Comparison of ENCODE assay signal across 8 mouse cellular contexts in the genomic region with DNA sequence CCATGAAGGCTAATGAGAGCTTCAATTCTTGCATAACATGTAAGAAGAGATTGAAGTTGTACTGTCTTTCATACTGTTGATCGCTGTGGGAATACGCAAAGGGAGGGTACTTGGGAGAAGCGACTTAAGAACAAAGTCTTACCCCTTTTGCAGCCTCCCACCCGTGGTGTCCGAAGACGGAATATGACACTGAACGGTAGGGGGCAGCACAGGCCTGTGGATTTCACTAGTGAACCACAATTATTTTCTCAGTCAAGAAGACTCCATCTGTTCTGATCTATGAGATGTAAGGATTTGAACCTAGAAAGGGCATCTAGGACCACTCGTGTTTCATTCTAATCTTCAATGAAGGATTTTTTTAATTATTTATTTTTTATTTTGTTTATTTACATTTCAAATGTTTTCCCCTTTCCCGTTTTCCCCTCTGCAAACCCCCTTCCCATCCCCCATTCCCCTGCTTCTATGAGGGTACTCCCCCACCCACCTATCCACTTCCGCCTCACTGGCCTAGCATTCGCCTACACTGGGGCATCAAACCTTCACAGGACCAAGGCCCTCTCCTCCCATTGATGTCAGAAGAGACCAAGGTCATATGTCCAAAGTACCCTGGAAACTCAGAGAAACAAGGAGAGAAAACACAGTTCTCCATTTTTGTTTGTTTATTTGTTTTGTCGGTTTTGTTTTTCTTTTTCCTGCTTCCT. TPM values are rescaled to one million over a fixed set of nuclear protein-coding genes. Genes with fewer than 3 reads are reported as not detected.
A peak's percentile ranks its signal among the peaks of the same experiment; 100 is the strongest.
DNase-seq lines count a peak whose midpoint lies in the region; ATAC-seq and TF ChIP-seq lines count a peak whose summit lies in the region.

No protein-coding gene starts in this region.

- H3K36me3 ChIP-seq in embryonic facial prominence, embryonic 10.5 days (replicated peaks) = no peaks in the 10 kb centered on the region
- no peaks in the 10 kb centered on the region for H3K36me3 ChIP-seq in liver, embryonic 14.5 days (replicated peaks; ENCODE audit: control insufficient read depth, insufficient read depth, low read depth)

- TF ChIP-seq EP300 in liver, embryonic 14.5 days (IDR thresholded peaks at IDR 0.05; ENCODE audit: low read depth) = no peak

- H3K4me2 ChIP-seq in liver, embryonic 14.5 days (ENCODE audit: low read depth) = no peak overlapping the region

- no peaks in the 10 kb centered on the region for H3K27me3 ChIP-seq in embryonic facial prominence, embryonic 10.5 days (replicated peaks; ENCODE audit: low read depth, poor library complexity, severe bottlenecking)
- H3K27me3 ChIP-seq in liver, embryonic 14.5 days (ENCODE audit: control insufficient read depth, insufficient read depth, low read length) = no peaks in the 10 kb centered on the region

- peak; percentile 93 for DNase-seq in adrenal gland, postnatal 14 days
- DNase-seq in embryonic facial prominence, embryonic 10.5 days (ENCODE audit: low spot score) = peak; percentile 87
- peak; percentile 88 for DNase-seq in heart, adult 8-10 months (ENCODE audit: low spot score)
- DNase-seq in kidney, postnatal 14 days = peak; percentile 87
- DNase-seq in liver, embryonic 14.5 days (ENCODE audit: low read depth in 3 of 3, low spot score in 3 of 3) = peak; percentile 4 to 14 (median 13)
- peak; percentile 86 for DNase-seq in ovary, postnatal 10 days (ENCODE audit: low spot score)
- peak; percentile 71 for DNase-seq in thymus, postnatal 0 days (ENCODE audit: low spot score)

- no peak overlapping the region for H3K9ac ChIP-seq in liver, embryonic 14.5 days (replicated peaks)

- no peaks in the 10 kb centered on the region for H3K4me1 ChIP-seq in embryonic facial prominence, embryonic 10.5 days
- H3K4me1 ChIP-seq in liver, embryonic 14.5 days (replicated peaks; ENCODE audit: control insufficient read depth in 2 of 2, insufficient read depth in 2 of 2, low read length in 1 of 2) = no peaks in the 10 kb centered on the region

- H3K4me3 ChIP-seq in embryonic facial prominence, embryonic 10.5 days = no peak overlapping the region
- H3K4me3 ChIP-seq in liver, embryonic 14.5 days (ENCODE audit: insufficient read depth in 1 of 2, low read depth in 2 of 2, low read length in 2 of 2) = no peak overlapping the region

- H3K9me3 ChIP-seq in embryonic facial prominence, embryonic 10.5 days = no peaks in the 10 kb centered on the region
- no peaks in the 10 kb centered on the region for H3K9me3 ChIP-seq in liver, embryonic 14.5 days (ENCODE audit: control insufficient read depth, low read length)

- TF ChIP-seq CTCF in liver, embryonic 14.5 days (IDR thresholded peaks at IDR 0.05; ENCODE audit: low read depth) = peak; percentile 62

- no peak overlapping the region for H3K27ac ChIP-seq in embryonic facial prominence, embryonic 10.5 days (replicated peaks)
- H3K27ac ChIP-seq in liver, embryonic 14.5 days = no peak overlapping the region

- ATAC-seq in CD4-positive, CD25-positive, alpha-beta regulatory T cell, adult 4 months = peak; percentile 76
- ATAC-seq in liver, embryonic 14.5 days (ENCODE audit: insufficient read depth) = no peak

- 44% methylated on average over 12 of the region's 12 CpGs for WGBS in embryonic facial prominence, embryonic 10.5 days
- WGBS in liver, embryonic 14.5 days (ENCODE audit: insufficient replicate concordance) = 35% methylated on average over 12 of the region's 12 CpGs

RNA-seq across cellular contexts. Expression of gene Plod2, which starts 42.2 kb away (rescaled TPM):
- polyA plus RNA-seq in CD4-positive, CD25-positive, alpha-beta regulatory T cell, adult 4 months (2017; shearing (Covaris generic)) = 1 to 10 TPM; 1.2 to 1.3 TPM
- 182 and 200 TPM in 2 replicates for total RNA-seq in adrenal gland, postnatal 14 days (2021)
- 29.8 and 29.9 TPM in 2 replicates for polyA plus RNA-seq in embryonic facial prominence, embryonic 10.5 days (2016; fragmentation: Nextera tagmentation; extraction: Ambion mirVana)
- total RNA-seq in heart, adult 8-10 months (2022) = 10 to 100 TPM; 12.7 to 16.6 (median 14.8) TPM
- polyA plus RNA-seq in liver, embryonic 14.5 days (2012; rRNA removed) = 0.98 and 1.7 TPM in 2 replicates
- polyA plus RNA-seq in liver, embryonic 14.5 days (2014; fragmentation: Nextera tagmentation; extraction: Ambion mirVana) = 1.8 and 2.1 TPM in 2 replicates
- polyA plus RNA-seq in thymus, postnatal 0 days (2015; fragmentation: Nextera tagmentation; extraction: Ambion mirVana) = 8.4 and 8.5 TPM in 2 replicates

RNA-seq across cellular contexts. Expression of gene Plscr4, which starts 42.7 kb away (rescaled TPM):
- polyA plus RNA-seq in CD4-positive, CD25-positive, alpha-beta regulatory T cell, adult 4 months (2017; shearing (Covaris generic)) = 1 to 10 TPM; 1.3 to 1.5 TPM
- total RNA-seq in adrenal gland, postnatal 14 days (2021) = 12.0 and 13.1 TPM in 2 replicates
- 0.79 and 0.98 TPM in 2 replicates for polyA plus RNA-seq in embryonic facial prominence, embryonic 10.5 days (2016; fragmentation: Nextera tagmentation; extraction: Ambion mirVana)
- 1 to 10 TPM; 7.0 to 9.2 (median 7.7) TPM for total RNA-seq in heart, adult 8-10 months (2022)
- polyA plus RNA-seq in liver, embryonic 14.5 days (2012; rRNA removed) = 0.30 and 0.35 TPM in 2 replicates
- 0.46 and 0.92 TPM in 2 replicates for polyA plus RNA-seq in liver, embryonic 14.5 days (2014; fragmentation: Nextera tagmentation; extraction: Ambion mirVana)
- 1.1 and 1.6 TPM in 2 replicates for polyA plus RNA-seq in thymus, postnatal 0 days (2015; fragmentation: Nextera tagmentation; extraction: Ambion mirVana)

Comparison
In these comparisons a context has a peak if more than half of its experiments do, and no peak if none do; other contexts are left out.
1. DNase-seq: peak in every context shown above with its lines; median percentile 93 in adrenal gland, postnatal 14 days; 88 in heart, adult 8-10 months; 87 in embryonic facial prominence, embryonic 10.5 days; 87 in kidney, postnatal 14 days; 86 in ovary, postnatal 10 days; 71 in thymus, postnatal 0 days; 13 in liver, embryonic 14.5 days.